Mouse (Mus musculus) MEL (cell line): ENCODE data around the gene Fbxl22.

Experiments used
- CHD1 ChIP-seq: IDR thresholded peaks from 2 replicates; pipeline ENCODE4 v1.6.1; 2012; ENCODE audit warnings: low read depth, mild to moderate bottlenecking, inconsistent platforms, low read length, improper control_type of control experiment
- CHD2 ChIP-seq: IDR thresholded peaks from 2 replicates; pipeline ENCODE4 v1.6.1; 2011; ENCODE audit warnings: low read length, improper control_type of control experiment
- CTCF ChIP-seq, 3 experiments: IDR thresholded peaks in 2 of 3; conservative IDR thresholded peaks in 1 of 3; 2 replicates each; pipeline ENCODE4 v1.5.1; 2011 to 2012; ENCODE audit warnings: low read length in 3 of 3, low read depth in 2 of 3, mild to moderate bottlenecking in 2 of 3, improper control_type of control experiment in 1 of 3, inconsistent platforms in 1 of 3, mixed read lengths in 1 of 3, moderate library complexity in 1 of 3; ENCODE audit not compliant: control insufficient read depth in 1 of 3, insufficient read depth in 1 of 3, poor library complexity in 1 of 3, severe bottlenecking in 1 of 3
- ELF1 ChIP-seq: IDR thresholded peaks from 2 replicates; pipeline ENCODE4 v1.6.1; 2014; ENCODE audit warnings: low read depth, mild to moderate bottlenecking, inconsistent platforms, low read length, improper control_type of control experiment, moderate library complexity
- ETS1 ChIP-seq: IDR thresholded peaks from 2 replicates; pipeline ENCODE4 v1.6.1; 2012; ENCODE audit warnings: low read depth, mild to moderate bottlenecking, inconsistent platforms, low read length, improper control_type of control experiment, moderate library complexity
- MAZ ChIP-seq: IDR thresholded peaks from 2 replicates; pipeline ENCODE4 v1.6.1; 2012; ENCODE audit warnings: low read depth, mild to moderate bottlenecking, inconsistent platforms, low read length, improper control_type of control experiment
- NELFE ChIP-seq: IDR thresholded peaks from 2 replicates; pipeline ENCODE4 v1.6.1; 2011; ENCODE audit warnings: low read depth, low read length, improper control_type of control experiment
- POLR2A ChIP-seq, 2 experiments: IDR thresholded peaks; 2 replicates each; pipeline ENCODE4 v1.6.1; 2011 to 2012; ENCODE audit warnings: low read length in 2 of 2, mild to moderate bottlenecking in 2 of 2, control low read depth in 1 of 2, improper control_type of control experiment in 1 of 2, low read depth in 1 of 2, moderate library complexity in 1 of 2; ENCODE audit not compliant: control insufficient read depth in 1 of 2, insufficient read depth in 1 of 2, poor library complexity in 1 of 2
- SIN3A ChIP-seq: IDR thresholded peaks from 2 replicates; pipeline ENCODE4 v1.6.1; 2012; ENCODE audit warnings: low read length, improper control_type of control experiment, inconsistent platforms
- USF1 ChIP-seq: IDR thresholded peaks from 2 replicates; pipeline ENCODE4 v1.6.1; 2014; ENCODE audit warnings: low read depth, mild to moderate bottlenecking, inconsistent platforms, low read length, improper control_type of control experiment, moderate library complexity
- ZKSCAN1 ChIP-seq: IDR thresholded peaks from 2 replicates; pipeline ENCODE4 v1.6.1; 2012; ENCODE audit warnings: low read depth, mild to moderate bottlenecking, inconsistent platforms, low read length, improper control_type of control experiment, moderate library complexity
- ZNF384 ChIP-seq: IDR thresholded peaks from 2 replicates; pipeline ENCODE4 v1.6.1; 2012; ENCODE audit warnings: low read depth, mild to moderate bottlenecking, inconsistent platforms, low read length, improper control_type of control experiment

GRCm38 (mm10) chr9:66506011-66506410 is 8.4 kb downstream of the Fbxl22 start:
- TF ChIP-seq SIN3A (no peak), CHD1 (no peak), POLR2A (IDR thresholded peaks at IDR 0.05; ENCODE audit: control insufficient read depth in 1 of 2, insufficient read depth in 1 of 2, low read depth in 1 of 2, low read length in 2 of 2, poor library complexity in 1 of 2) (no peak), ETS1 (no peak), USF1 (no peak), CTCF (IDR thresholded peaks at IDR 0.05 in 2 of 3, conservative IDR thresholded peaks at IDR 0.05 in 1 of 3; ENCODE audit: control insufficient read depth in 1 of 3, insufficient read depth in 1 of 3, low read depth in 2 of 3, low read length in 3 of 3, poor library complexity in 1 of 3, severe bottlenecking in 1 of 3) (no peak), ZKSCAN1 (no peak), ZNF384 (no peak), ELF1 (no peak), MAZ (no peak), NELFE (no peak), CHD2 (no peak)
